Mouse (Mus musculus) embryonic facial prominence, embryonic 11.5 days (tissue): Measurements from ENCODE around the gene Trank1. TPM values are rescaled to one million over a fixed set of nuclear protein-coding genes. Genes with fewer than 3 reads are reported as not detected.

Source experiments
- ATAC-seq: fragments of 200-750 bp; cut with Nextera tagmentation; replicated peaks from 2 replicates; pipeline ENCODE4 v1.8.0; 2017; ENCODE audit warnings: low read depth; ENCODE audit not compliant: insufficient number of reproducible peaks, low FRiP score, low TSS enrichment
- DNase-seq: peaks from one replicate; pipeline ENCODE4 v3.0.0-alpha.2; 2015; ENCODE audit warnings: low spot score
- H3K27ac ChIP-seq: fragments of 300-500 bp; sonication (generic); replicated peaks from 2 replicates; pipeline ENCODE4 v1.5.1; 2014; ENCODE audit warnings: mild to moderate bottlenecking, low read depth, low read length, control low read depth
- H3K27me3 ChIP-seq: fragments of 300-500 bp; sonication (generic); 2 replicates; pipeline ENCODE4 v1.6.1; 2014; ENCODE audit warnings: mild to moderate bottlenecking, low read length, moderate library complexity, mixed read lengths; ENCODE audit not compliant: control insufficient read depth, insufficient read depth
- H3K36me3 ChIP-seq: fragments of 300-500 bp; sonication (generic); replicated peaks from 2 replicates; pipeline ENCODE4 v1.6.1; 2014; ENCODE audit warnings: low read depth, mild to moderate bottlenecking, low read length, moderate library complexity, mixed read lengths; ENCODE audit not compliant: control insufficient read depth, insufficient read depth
- H3K4me1 ChIP-seq: fragments of 300-500 bp; sonication (generic); 2 replicates; pipeline ENCODE4 v1.6.1; 2014; ENCODE audit warnings: low read length, mixed read lengths; ENCODE audit not compliant: control insufficient read depth, insufficient read depth
- H3K4me2 ChIP-seq: fragments of 300-500 bp; sonication (generic); 2 replicates; pipeline ENCODE4 v1.6.1; 2014; ENCODE audit warnings: low read depth, mild to moderate bottlenecking, control low read depth, low read length, moderate library complexity
- H3K4me3 ChIP-seq: fragments of 300-500 bp; sonication (generic); 2 replicates; pipeline ENCODE4 v1.5.1; 2014; ENCODE audit warnings: low read depth, low read length, control low read depth
- H3K9ac ChIP-seq: fragments of 300-500 bp; sonication (generic); replicated peaks from 2 replicates; pipeline ENCODE4 v1.6.1; 2014; ENCODE audit warnings: mild to moderate bottlenecking, control low read depth, low read length
- H3K9me3 ChIP-seq: fragments of 300-500 bp; sonication (generic); replicated peaks from 2 replicates; pipeline ENCODE4 v1.6.1; 2016; ENCODE audit warnings: mild to moderate bottlenecking, low read length, inconsistent platforms, mixed read lengths; ENCODE audit not compliant: control insufficient read depth
- WGBS: fragments of 180-500 bp; shearing (Covaris S2); extraction: QIAGEN DNeasy Blood & Tissue Kit; methylation state at CpG from one replicate; pipeline ENCODE4 v1.1.7; 2014; 5-methylcytosine and 5-hydroxymethylcytosine counted together
- polyA plus RNA-seq: library from polyadenylated mRNA; unstranded; fragments of >200 nt; fragmentation: Nextera tagmentation; extraction: Ambion mirVana; gene quantifications from 2 replicates; pipeline ENCODE4 v1.2.1, GENCODE M21; 2014

Trank1 gene
- polyA plus RNA-seq, 1 experiment from 2014 or later: 0.11 TPM

GRCm38 (mm10) chr9:111422567-111422966, 111.0 kb downstream of the Trank1 start:
- Histone ChIP-seq H3K4me2 (no peak overlapping the region), H3K9me3 (no peaks in the 10 kb centered on the region), H3K27me3 (no peaks in the 10 kb centered on the region), H3K27ac (no peak overlapping the region), H3K9ac (no peak overlapping the region), H3K4me1 (no peaks in the 10 kb centered on the region), H3K4me3 (no peak overlapping the region), H3K36me3 (no peaks in the 10 kb centered on the region)
- WGBS: 72% methylated on average over 5 of the region's 5 CpGs
- ATAC-seq (no peak), DNase-seq (no peak)

- ATAC-seq: no peak
- 64% methylated on average over 6 of the region's 6 CpGs for WGBS
- Histone ChIP-seq H3K4me3 (no peak overlapping the region), H3K4me1 (no peaks in the 10 kb centered on the region), H3K4me2 (no peak overlapping the region), H3K9ac (no peak overlapping the region), H3K9me3 (no peaks in the 10 kb centered on the region), H3K27ac (no peak overlapping the region), H3K36me3 (no peaks in the 10 kb centered on the region), H3K27me3 (no peaks in the 10 kb centered on the region)
- DNase-seq: no peak
Observed at GRCm38 (mm10) chr9:111425113-111425512, 113.6 kb downstream of the Trank1 start.

- Histone ChIP-seq H3K4me1 (no peaks in the 10 kb centered on the region), H3K27me3 (no peaks in the 10 kb centered on the region), H3K9ac (no peak overlapping the region), H3K9me3 (no peaks in the 10 kb centered on the region), H3K36me3 (no peaks in the 10 kb centered on the region), H3K4me2 (no peak overlapping the region), H3K4me3 (no peak overlapping the region), H3K27ac (no peak overlapping the region)
- ATAC-seq (no peak), DNase-seq (no peak)
- 82% methylated on average over 4 of the region's 4 CpGs for WGBS
Observed at GRCm38 (mm10) chr9:111425952-111426351, 114.4 kb downstream of the Trank1 start.

- no peak overlapping the region for H3K9ac ChIP-seq
- H3K36me3 ChIP-seq: no peaks in the 10 kb centered on the region
- no peaks in the 10 kb centered on the region for H3K27me3 ChIP-seq
- H3K27ac ChIP-seq: no peak overlapping the region
- WGBS: 84% methylated on average over 9 of the region's 9 CpGs
- H3K4me3 ChIP-seq: no peak overlapping the region
- H3K9me3 ChIP-seq: no peaks in the 10 kb centered on the region
- no peak for ATAC-seq
- no peak overlapping the region for H3K4me2 ChIP-seq
- no peaks in the 10 kb centered on the region for H3K4me1 ChIP-seq
- DNase-seq: peak; percentile 38
Observed at GRCm38 (mm10) chr9:111427891-111428555, 116.5 kb downstream of the Trank1 start.

- Histone ChIP-seq H3K36me3 (no peaks in the 10 kb centered on the region), H3K4me3 (no peak overlapping the region), H3K9ac (no peak overlapping the region), H3K4me2 (no peak overlapping the region), H3K9me3 (no peaks in the 10 kb centered on the region), H3K4me1 (no peaks in the 10 kb centered on the region), H3K27me3 (no peaks in the 10 kb centered on the region), H3K27ac (no peak overlapping the region)
- DNase-seq (no peak), ATAC-seq (no peak)
- 84% methylated on average over 8 of the region's 8 CpGs for WGBS
Observed at GRCm38 (mm10) chr9:111428698-111429362, 117.3 kb downstream of the Trank1 start.

- 65% methylated on average over 2 of the region's 2 CpGs for WGBS
- Histone ChIP-seq H3K4me1 (no peaks in the 10 kb centered on the region), H3K4me2 (no peak overlapping the region), H3K4me3 (no peak overlapping the region), H3K9ac (no peak overlapping the region), H3K36me3 (no peaks in the 10 kb centered on the region), H3K27ac (no peak overlapping the region), H3K9me3 (no peaks in the 10 kb centered on the region), H3K27me3 (no peaks in the 10 kb centered on the region)
- DNase-seq (no peak), ATAC-seq (no peak)
Observed at GRCm38 (mm10) chr9:111429363-111429750, 117.8 kb downstream of the Trank1 start.

GRCm38 (mm10) chr9:111435429-111435828, 123.9 kb downstream of the Trank1 start:
- Histone ChIP-seq H3K4me1 (no peaks in the 10 kb centered on the region; the same call in 1 of the 2 replicates), H3K36me3 (no peaks in the 10 kb centered on the region), H3K4me3 (no peak overlapping the region), H3K27ac (no peak overlapping the region), H3K4me2 (no peak overlapping the region), H3K27me3 (peaks cover 12% of the 10 kb centered on the region), H3K9ac (no peak overlapping the region), H3K9me3 (no peaks in the 10 kb centered on the region)
- no peak for DNase-seq
- WGBS: 75% methylated on average over 2 of the region's 2 CpGs
- ATAC-seq: no peak
